Mouse (Mus musculus) lung, embryonic 14.5 days (tissue): Measurements from ENCODE around the gene Uqcc2. TPM values are rescaled to one million over a fixed set of nuclear protein-coding genes. Genes with fewer than 3 reads are reported as not detected.

Experiments
- ATAC-seq: fragments of 200-750 bp; cut with Nextera tagmentation; 2 replicates; pipeline ENCODE4 v1.8.0; 2017; ENCODE audit warnings: mild to moderate bottlenecking, moderate TSS enrichment, moderate library complexity; ENCODE audit not compliant: insufficient read depth
- DNase-seq: peaks from one replicate; pipeline ENCODE4 v3.0.0-alpha.2; 2015
- H3K27ac ChIP-seq: fragments of 300-500 bp; sonication (generic); 2 replicates; pipeline ENCODE4 v1.5.1; 2014; ENCODE audit warnings: low read depth, mild to moderate bottlenecking, moderate library complexity
- H3K27me3 ChIP-seq: fragments of 300-500 bp; sonication (generic); 2 replicates; pipeline ENCODE4 v1.6.1; 2014; ENCODE audit warnings: low read length, control low read depth; ENCODE audit not compliant: insufficient read depth
- H3K36me3 ChIP-seq: fragments of 300-500 bp; sonication (generic); 2 replicates; pipeline ENCODE4 v1.6.1; 2014; ENCODE audit warnings: control low read depth; ENCODE audit not compliant: insufficient read depth
- H3K4me1 ChIP-seq: fragments of 300-500 bp; sonication (generic); 2 replicates; pipeline ENCODE4 v1.6.1; 2014; ENCODE audit warnings: antibody characterized with exemption, control low read depth; ENCODE audit not compliant: insufficient read depth
- H3K4me2 ChIP-seq: fragments of 300-500 bp; sonication (generic); 2 replicates; pipeline ENCODE4 v1.6.1; 2014; ENCODE audit warnings: mild to moderate bottlenecking
- H3K4me3 ChIP-seq: fragments of 300-500 bp; sonication (generic); 2 replicates; pipeline ENCODE4 v1.5.1; 2014; ENCODE audit warnings: low read depth, low read length
- H3K9ac ChIP-seq: fragments of 300-500 bp; sonication (generic); 2 replicates; pipeline ENCODE4 v1.6.1; 2014
- H3K9me3 ChIP-seq: fragments of 300-500 bp; sonication (generic); 2 replicates; pipeline ENCODE4 v1.6.1; 2016; ENCODE audit warnings: low read depth, low read length, control low read depth
- CTCF ChIP-seq: IDR thresholded peaks from 2 replicates; pipeline ENCODE4 v1.5.1; 2016; ENCODE audit warnings: antibody characterized with exemption, low read depth
- WGBS: fragments of 180-500 bp; shearing (Covaris S2); extraction: QIAGEN DNeasy Blood & Tissue Kit; methylation state at CpG from one replicate; pipeline ENCODE4 v1.1.7; 2014; 5-methylcytosine and 5-hydroxymethylcytosine counted together
- polyA plus RNA-seq: library from polyadenylated mRNA; unstranded; fragments of >200 nt; fragmentation: Nextera tagmentation; extraction: Ambion mirVana; gene quantifications from 2 replicates; pipeline ENCODE4 v1.2.1, GENCODE M21; 2014

The Uqcc2 gene
- polyA plus RNA-seq: 309 and 315 TPM in 2 replicates

DNA sequence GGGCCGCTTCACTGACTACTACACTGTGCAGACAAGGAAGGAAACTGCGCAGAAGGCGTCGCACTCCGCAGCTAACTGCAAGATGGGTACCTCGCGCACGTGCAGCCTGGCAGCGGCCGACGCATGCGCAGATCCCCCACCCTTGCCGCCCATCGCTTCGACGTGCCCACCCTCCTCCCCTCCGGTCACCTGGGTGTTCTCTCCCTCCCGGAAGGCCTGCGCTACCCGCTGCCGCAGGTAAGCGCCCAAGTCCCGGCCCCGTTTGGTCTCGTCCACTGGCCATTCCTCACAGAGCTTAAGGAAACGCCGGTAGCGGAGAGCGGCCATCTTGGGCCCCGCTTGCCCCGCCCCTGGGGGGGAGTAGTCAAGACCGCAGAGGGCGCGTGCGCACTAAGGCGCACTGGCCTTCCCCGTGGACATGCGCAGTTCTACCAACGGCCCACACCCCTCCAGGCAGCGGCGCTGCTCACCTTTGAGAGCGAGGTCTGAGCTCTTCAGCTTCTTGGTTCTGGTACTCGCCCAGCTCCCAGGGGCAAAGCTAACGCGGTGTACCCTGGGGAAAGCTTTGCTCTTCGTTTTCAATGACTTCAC, at the start of gene Uqcc2:
Gene Uqcc2 (minus strand): TSS at position 366 of the 591 bp plus-strand sequence.
- Histone ChIP-seq H3K4me2 (peak within 1 kb of the TSS; percentile 70), H3K9me3 (no peaks in the 10 kb centered on the region), H3K36me3 (no peaks in the 10 kb centered on the region), H3K4me3 (peak within 1 kb of the TSS; percentile 75), H3K27ac (peak within 1 kb of the TSS; percentile 54; the same call in 1 of the 2 replicates), H3K27me3 (no peaks in the 10 kb centered on the region), H3K4me1 (peaks cover 9% of the 10 kb centered on the region), H3K9ac (peak within 1 kb of the TSS; percentile 75)
- TF ChIP-seq CTCF: peak; percentile 76
- under 1% methylated on average over 45 of the region's 46 CpGs for WGBS
- DNase-seq: peak; percentile 99
- peak; percentile 90 for ATAC-seq

DNA sequence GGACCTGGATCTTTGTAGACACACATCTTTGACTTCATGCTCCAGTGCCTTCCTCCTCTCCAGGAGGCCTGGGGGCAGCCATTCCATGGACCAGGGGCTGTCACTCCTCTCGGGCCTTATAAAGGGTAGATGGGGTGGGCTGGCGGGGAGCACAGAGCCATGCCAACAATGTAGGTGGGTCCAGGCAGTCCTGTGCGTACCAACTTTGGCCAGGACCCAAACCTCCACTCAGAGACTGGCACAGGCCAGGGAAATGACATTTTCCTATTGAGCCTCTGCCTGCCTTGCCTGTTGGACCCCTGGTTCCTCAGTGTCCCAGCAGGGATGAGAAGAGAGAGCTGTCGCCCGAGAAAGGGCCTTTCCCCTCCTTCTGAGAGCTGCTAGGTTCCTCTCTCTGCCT, 48.7 kb upstream of the Uqcc2 start:
- H3K4me2 ChIP-seq: no peak overlapping the region
- no peaks in the 10 kb centered on the region for H3K27me3 ChIP-seq
- no peak overlapping the region for H3K27ac ChIP-seq
- DNase-seq (no peak), ATAC-seq (no peak)
- 77% methylated on average over 5 of the region's 5 CpGs for WGBS
- no peaks in the 10 kb centered on the region for H3K4me1 ChIP-seq
- H3K4me3 ChIP-seq: no peak overlapping the region
- TF ChIP-seq CTCF: no peak
- H3K36me3 ChIP-seq: no peaks in the 10 kb centered on the region
- no peaks in the 10 kb centered on the region for H3K9me3 ChIP-seq
- H3K9ac ChIP-seq: no peak overlapping the region

DNA sequence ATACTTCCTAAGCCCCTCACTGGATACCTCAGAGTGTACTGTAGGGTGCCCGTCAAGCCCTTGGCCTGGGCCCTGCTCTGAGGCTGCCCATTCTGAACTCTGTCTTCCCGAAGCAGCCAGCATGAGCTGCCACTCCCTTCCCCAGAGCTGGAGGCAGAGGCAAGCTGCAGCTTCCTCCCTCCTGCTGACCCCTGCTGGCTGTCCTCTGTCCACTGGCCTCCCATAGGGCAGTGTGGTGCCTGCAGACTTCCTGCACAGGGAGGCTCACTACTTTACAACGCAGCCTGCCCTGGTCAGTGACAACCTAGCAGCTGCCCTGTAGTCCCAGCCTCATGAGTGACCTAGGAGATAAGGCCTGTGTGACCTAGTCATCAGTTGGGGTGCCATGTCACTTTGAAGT, 48.0 kb upstream of the Uqcc2 start:
- H3K4me2 ChIP-seq: no peak overlapping the region
- peak; percentile 56 for TF ChIP-seq CTCF
- no peaks in the 10 kb centered on the region for H3K27me3 ChIP-seq
- H3K4me3 ChIP-seq: no peak overlapping the region
- no peak overlapping the region for H3K27ac ChIP-seq
- H3K9me3 ChIP-seq: no peaks in the 10 kb centered on the region
- H3K9ac ChIP-seq: no peak overlapping the region
- no peaks in the 10 kb centered on the region for H3K36me3 ChIP-seq
- ATAC-seq: peak; percentile 28; the same call in 1 of the 2 replicates
- peak; percentile 32 for DNase-seq
- no peaks in the 10 kb centered on the region for H3K4me1 ChIP-seq
- whole genome bisulfite sequencing: 39% methylated on average over 3 of the region's 3 CpGs

DNA sequence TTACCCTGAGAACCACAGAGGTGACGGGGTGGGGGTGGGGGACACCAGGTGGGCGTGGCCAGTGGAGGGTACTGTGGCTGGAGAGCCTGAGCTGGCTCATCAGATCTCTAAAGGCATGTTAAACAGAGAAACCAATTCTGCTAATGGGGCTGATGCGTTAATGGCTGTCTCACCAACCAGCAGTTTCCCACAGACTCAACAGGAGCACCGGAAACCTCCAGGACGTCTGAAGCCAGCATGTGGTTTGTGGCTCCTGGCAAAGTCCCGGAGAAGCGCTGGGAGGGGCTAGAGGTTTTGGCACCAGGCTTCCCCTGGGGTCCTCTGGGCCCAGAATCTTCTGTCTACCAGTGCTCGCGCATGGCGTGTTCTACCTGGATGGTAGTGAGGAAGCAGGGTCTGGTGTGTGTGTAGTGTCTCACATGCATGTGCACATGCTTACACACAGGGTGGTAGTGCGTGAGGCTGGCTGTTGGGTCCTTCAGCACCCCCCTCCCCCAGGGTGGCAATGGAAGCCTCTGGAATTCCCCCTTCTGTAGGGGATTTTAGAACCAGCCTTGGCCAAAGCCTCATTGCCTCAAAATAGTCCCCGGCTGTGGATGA, 46.1 kb upstream of the Uqcc2 start:
- no peak for ATAC-seq
- Histone ChIP-seq H3K4me1 (no peaks in the 10 kb centered on the region), H3K4me3 (no peak overlapping the region), H3K9me3 (no peaks in the 10 kb centered on the region), H3K4me2 (no peak overlapping the region), H3K36me3 (no peaks in the 10 kb centered on the region), H3K27ac (no peak overlapping the region), H3K27me3 (no peaks in the 10 kb centered on the region), H3K9ac (no peak overlapping the region)
- 58% methylated on average over 12 of the region's 12 CpGs for WGBS
- DNase-seq: no peak
- TF ChIP-seq CTCF: no peak

DNA sequence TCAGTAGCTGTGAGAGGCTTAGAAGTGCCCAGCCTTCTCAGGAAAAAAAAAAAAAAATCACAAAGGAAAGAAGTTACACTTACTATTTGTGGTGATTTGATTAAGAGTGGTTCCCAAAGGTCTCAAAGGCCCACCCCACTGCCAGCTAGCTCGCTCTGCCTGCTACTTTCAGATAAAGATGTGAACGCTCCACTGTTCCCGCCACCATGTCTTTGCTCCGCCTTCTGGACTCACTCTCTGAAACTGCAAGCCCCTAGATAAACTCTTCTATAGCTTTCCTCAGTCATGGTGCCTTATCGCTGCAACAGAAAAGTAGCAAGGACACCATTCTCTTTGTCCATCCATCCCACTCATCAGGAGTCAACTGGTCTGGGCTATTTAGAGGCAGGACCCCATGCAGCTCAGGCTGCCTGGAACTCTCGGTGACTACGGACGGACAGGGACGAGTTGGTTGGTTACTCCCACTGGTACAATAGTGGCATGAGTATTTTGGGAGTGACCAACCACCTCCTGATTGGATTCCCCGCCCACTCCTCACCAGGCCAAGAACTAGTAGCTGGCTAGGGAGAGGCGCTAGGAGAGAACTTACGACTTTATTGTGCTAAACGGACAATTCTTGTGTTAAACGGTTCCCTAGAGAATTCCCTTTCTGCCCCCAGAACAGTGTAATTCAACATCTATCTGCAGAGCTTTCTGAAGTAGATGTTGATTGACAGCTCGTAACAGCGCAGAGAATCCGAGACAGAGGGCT, 44.9 kb upstream of the Uqcc2 start:
- H3K9me3 ChIP-seq: no peaks in the 10 kb centered on the region
- TF ChIP-seq CTCF: no peak
- 91% methylated on average over 17 of the region's 17 CpGs for WGBS
- DNase-seq: no peak
- H3K36me3 ChIP-seq: no peaks in the 10 kb centered on the region
- H3K4me3 ChIP-seq: no peak overlapping the region
- no peak overlapping the region for H3K4me2 ChIP-seq
- no peaks in the 10 kb centered on the region for H3K27me3 ChIP-seq
- no peak overlapping the region for H3K27ac ChIP-seq
- H3K9ac ChIP-seq: no peak overlapping the region
- no peak for ATAC-seq
- no peaks in the 10 kb centered on the region for H3K4me1 ChIP-seq

DNA sequence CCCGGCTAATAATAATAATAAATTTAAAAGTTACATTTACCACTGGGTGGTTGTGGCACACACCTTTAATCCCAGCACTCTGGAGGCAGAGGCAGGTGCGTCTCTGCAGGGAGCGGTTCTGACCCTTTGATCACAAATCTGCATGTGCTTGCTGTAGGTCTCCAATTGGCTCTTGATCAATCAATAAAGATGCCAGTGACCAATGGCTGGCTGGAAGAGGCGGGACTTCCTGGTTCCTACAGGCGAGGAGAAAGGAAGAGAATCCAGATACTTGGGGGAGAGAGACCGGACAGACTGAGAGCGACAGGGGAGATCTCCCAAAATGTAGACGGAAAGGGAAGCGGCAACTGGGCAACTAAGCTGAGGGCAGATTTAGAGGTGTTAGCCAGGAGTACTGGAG, 44.3 kb upstream of the Uqcc2 start:
- no peak overlapping the region for H3K4me2 ChIP-seq
- H3K4me1 ChIP-seq: no peaks in the 10 kb centered on the region
- TF ChIP-seq CTCF: no peak
- 92% methylated on average over 9 of the region's 9 CpGs for WGBS
- ATAC-seq: no peak
- H3K4me3 ChIP-seq: no peak overlapping the region
- H3K27me3 ChIP-seq: no peaks in the 10 kb centered on the region
- no peaks in the 10 kb centered on the region for H3K36me3 ChIP-seq
- no peak overlapping the region for H3K27ac ChIP-seq
- H3K9ac ChIP-seq: no peak overlapping the region
- no peak for DNase-seq
- H3K9me3 ChIP-seq: no peaks in the 10 kb centered on the region

DNA sequence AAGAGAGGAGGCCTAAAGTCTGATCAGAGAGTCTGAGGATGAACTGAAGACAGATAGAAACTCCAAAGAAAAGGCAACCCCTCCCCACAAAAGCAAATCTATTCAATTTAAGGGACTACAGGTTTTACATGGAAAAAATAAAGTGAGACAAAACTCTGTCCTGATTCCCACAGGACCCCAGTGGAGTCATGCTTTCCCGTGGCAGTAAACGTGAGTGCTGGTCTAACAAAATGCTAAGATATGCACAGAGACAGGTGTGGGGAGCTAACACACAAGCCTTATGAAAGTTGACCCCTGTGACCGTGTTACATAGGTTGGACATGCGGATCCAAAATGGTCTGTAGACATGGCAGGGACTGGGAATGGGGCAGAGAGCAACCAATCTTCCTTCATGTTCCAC, 43.0 kb upstream of the Uqcc2 start:
- no peak for ATAC-seq
- H3K4me3 ChIP-seq: no peak overlapping the region
- no peaks in the 10 kb centered on the region for H3K36me3 ChIP-seq
- no peak for DNase-seq
- H3K4me1 ChIP-seq: no peaks in the 10 kb centered on the region
- 81% methylated on average over 4 of the region's 4 CpGs for WGBS
- H3K9ac ChIP-seq: no peak overlapping the region
- no peak overlapping the region for H3K27ac ChIP-seq
- H3K9me3 ChIP-seq: no peaks in the 10 kb centered on the region
- no peak overlapping the region for H3K4me2 ChIP-seq
- no peak for TF ChIP-seq CTCF
- H3K27me3 ChIP-seq: no peaks in the 10 kb centered on the region
